Mouse (Mus musculus): ENCODE measurements around the gene Dock1. TPM values are rescaled to one million over a fixed set of nuclear protein-coding genes. Genes with fewer than 3 reads are reported as not detected.

Gene Dock1
- total RNA-seq, 2 experiments from 2014 or later, result 7.3 to 8.8 TPM

DNA sequence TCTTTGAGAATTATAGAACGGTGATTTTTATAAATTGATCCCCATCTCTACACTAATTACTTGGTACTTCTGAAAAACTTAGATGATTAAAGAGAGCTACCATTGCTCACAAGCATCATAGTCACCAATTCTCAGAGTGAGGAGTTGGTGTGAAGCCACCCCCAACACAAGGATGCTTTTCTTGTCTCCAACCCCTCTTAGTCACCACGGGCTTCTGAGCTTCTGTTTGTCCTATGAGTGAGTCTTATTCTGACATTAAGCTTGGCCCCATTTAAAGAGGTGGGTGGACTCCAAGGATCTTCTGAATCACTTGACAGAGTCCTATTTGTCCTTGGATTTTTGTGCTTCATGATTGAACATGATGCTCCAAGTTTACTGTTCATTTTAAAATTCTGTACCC, 551.0 kb downstream of the Dock1 start:
- DNase-seq, result no peak
- intact Hi-C loops (cut with DNase I), result no loop called here
